Mouse (Mus musculus) layer of hippocampus, adult 9-11 months (tissue): ENCODE results near the gene Pramef6.
"Not testable (repeated sequence)": the region's sequence is repeated elsewhere in the genome, so short reads cannot be mapped to it uniquely, and the experiment has no call there.

ENCODE experiments used
- DNase-seq: peaks from one replicate; pipeline ENCODE4 v3.0.0; 2022

Gene Pramef6

DNA sequence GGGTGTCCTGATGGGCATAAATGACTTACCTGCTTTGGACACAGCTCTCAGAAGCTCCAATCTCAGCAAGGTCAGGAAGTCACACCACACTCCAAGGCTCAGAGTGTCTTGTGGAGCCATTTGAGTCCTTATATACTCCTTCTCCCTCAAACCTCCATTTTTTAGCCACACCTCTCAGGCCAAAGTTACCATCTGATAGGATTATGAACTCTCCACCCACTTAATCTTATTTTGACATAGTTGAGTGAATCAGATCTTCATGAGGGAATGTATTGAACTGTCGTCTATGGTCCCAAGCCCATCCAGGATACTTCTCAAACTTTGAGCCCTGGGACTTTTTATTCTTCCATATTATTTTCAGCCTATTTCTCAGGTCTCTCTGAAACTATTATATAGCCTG lies at the start of gene Pramef6:
Pramef6 (minus strand) TSS at position 101 of the 400 bp plus-strand sequence.
- not testable (repeated sequence) for DNase-seq

DNA sequence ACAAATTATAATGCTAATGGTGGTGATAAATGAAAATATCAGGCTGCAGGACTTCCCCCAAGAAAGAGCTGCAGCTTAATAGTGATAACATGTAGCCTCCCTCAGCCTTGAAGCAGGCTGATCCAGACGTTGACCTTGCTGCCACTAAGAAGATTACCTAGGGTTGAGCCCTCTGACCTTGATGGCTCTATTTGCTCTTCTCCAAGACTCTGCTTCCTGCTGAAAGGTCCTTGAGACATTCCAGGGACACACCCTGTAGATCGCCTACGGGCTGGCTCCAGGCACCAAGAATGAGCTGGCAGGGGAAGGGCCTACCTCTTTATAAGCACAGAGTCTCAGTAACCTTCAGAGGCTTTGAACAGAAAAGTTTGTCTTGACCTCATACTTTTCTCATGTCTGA lies 5.8 kb downstream of the Pramef6 start:
- DNase-seq: not testable (repeated sequence)

DNA sequence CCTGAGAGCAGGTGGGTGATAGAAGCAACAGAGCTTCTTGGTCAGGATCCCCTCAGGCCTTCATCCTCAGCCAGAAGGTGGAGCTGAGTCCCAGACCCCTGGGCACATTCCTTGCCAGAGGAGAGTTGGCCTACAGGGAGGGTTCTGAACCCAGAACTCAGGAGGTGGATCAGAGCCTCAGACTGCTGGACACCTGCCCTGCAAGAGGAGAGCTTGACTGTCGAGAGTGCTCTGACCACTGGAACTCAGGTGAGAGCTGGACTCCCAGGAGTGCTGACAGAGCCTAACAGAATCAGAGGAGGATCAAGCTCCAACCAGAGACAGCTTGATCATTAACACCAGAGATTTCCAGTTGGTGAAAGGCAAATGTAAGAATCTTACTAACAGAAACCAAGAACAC lies 17.8 kb downstream of the Pramef6 start:
- not testable (repeated sequence) for DNase-seq

DNA sequence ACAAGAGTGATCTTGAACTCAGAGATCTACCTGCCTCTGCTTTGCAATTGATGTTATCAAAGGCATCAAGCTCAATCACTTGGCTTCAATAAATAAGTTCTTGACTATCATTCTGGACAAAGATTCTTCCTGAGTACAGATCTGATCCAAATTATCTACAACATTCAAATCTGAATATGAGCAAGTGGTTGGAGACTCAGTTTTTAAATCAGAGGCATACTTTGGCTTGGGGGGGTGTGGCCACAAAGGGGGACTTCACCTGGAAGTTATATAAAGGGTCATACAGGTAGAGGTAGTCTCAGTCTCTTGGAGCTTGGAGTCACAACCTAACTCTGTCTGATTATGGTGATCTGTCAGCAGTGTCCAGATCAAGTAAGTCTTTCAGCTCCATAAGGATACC lies 54.0 kb downstream of the Pramef6 start, which contains the start of gene Gm13103:
Gm13103 (plus strand) TSS at position 301 of the 400 bp plus-strand sequence.
- not testable (repeated sequence) for DNase-seq
